Mouse (Mus musculus) liver, adult (tissue): ENCODE data around the gene Ciao1.

Experiments used
- GATA4 ChIP-seq: IDR thresholded peaks from 2 replicates; pipeline ENCODE4 v1.6.1; 2014; ENCODE audit warnings: mild to moderate bottlenecking, low read length; ENCODE audit not compliant: insufficient replicate concordance

Gene Ciao1

DNA sequence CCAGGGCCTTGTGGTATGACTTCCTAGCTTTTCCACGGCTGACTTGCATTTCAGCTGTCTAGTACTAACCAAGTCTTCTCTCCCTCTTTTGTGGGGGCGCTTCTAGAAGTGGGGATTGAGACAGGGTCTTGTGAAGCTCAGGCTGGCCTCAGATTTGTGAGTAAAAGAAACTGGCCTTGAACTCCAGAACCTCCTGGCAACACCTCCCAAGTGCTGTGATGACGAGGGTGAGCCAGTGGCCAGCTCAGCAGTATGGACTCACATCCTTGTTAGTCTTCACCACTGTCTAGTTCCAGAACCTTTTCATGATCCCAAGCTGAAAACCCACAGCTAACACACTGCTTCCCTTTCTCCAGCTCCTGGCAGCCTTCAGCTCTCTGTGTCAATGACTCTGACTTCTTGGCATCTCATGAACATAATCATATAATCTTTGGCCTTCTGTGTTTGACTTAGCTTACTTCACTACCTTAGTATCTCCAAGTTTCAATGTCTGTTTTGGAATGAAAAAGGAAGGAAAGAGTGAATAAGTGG is 7.1 kb upstream of the Ciao1 start:
- no peak for TF ChIP-seq GATA4

DNA sequence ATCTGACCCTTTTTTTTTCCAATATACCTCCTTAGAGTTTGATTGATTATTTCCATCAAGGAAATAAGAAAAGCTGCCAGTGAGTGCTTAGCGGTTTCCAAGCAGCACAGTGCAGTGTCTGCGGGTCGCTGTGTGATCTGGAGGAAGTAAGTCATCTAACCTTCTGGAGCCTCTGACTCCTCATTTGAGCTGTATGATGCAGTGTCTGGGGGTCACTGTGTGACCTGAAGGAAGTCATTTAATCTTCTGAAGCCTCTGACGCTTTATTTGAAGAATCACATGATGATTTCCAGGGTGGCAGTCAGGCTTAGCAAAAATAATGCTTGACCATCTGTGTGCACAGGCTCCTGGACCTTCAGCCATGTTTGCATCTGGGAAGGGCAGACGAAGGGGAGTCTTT is 5.2 kb upstream of the Ciao1 start:
- no peak for TF ChIP-seq GATA4

DNA sequence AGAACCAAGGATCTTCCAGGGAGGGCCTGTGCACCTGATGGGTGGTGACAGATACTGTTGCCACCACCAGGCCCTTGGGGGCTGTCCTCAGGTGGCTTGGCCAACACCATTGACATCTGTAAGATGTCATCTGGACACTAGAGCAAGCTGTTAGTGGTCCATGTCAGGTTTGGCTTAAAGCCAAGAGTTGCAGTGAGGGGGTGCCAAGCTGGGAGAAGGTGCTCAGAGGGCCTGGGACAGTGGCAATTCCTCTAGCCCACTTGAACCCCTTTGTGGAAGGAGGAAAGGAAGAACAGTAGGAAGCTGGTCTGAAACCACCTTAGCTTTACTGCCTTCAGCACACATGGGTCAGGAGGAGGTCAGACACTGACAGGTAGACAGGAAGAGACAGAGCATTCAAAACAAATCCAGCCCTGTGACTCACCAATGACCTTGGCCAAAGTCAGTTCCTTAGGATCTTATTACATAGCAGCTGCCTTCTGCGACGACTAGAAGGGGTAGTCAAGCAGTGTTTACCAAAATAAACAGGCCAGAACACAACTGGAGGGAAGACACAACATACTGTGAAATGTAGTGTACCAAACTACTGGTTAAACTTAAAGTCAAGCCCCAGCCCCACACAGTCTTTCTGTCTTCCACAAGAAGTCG is 4.4 kb upstream of the Ciao1 start:
- no peak for TF ChIP-seq GATA4

DNA sequence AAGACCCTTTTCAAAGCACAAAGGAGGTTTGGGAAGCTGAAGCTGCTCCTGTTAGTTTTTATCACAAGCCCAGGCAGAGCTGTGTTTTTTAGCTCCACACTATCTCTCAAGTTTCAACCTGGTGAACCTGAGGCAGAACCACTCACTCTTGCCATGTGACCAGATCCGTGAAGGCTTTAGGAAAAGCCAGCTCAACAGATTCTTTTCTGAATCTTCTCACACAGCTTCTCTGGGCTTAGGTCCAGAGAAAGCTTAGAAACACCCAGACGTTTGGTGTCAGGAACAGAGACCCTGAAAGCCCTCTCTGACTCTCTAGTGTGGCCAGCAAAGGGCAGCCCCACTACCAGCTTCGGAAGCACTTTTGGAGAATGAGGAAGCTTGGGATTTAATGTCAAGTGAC is 3.8 kb upstream of the Ciao1 start:
- no peak for TF ChIP-seq GATA4

DNA sequence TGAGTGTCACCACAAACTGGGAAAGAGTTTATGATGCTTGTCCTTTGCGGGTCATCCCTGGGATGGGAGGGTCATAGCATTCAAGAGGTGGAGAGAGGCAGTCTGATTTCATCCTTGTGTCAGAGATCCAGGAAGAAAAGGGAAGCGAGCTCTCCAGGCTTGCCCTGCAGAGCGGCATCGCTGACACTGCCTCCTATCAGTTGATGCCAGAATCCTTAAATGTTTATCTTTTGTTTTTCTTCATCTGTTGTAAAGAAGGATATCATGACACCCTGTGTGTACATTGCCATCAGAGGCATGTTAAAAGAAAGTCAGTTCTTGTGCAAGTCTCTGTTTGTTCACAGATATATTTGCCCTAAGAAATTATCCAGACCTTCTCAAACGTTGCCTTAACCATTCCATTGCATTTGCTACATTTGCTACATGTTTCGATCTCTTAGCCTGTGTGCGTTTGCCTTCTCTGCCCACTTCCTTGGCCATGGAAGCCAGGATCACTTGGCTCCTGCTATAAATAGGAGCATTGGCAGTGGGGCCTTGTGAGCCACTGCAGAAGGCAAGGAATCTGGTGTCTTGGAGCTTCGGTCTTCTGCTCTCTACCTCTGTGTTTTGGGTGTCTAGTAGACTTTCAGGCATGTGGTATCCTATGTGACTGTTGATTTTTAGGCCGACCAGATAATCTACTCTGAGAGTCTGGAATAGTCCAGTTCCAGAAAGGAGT is 2.8 kb upstream of the Ciao1 start:
- TF ChIP-seq GATA4: no peak

DNA sequence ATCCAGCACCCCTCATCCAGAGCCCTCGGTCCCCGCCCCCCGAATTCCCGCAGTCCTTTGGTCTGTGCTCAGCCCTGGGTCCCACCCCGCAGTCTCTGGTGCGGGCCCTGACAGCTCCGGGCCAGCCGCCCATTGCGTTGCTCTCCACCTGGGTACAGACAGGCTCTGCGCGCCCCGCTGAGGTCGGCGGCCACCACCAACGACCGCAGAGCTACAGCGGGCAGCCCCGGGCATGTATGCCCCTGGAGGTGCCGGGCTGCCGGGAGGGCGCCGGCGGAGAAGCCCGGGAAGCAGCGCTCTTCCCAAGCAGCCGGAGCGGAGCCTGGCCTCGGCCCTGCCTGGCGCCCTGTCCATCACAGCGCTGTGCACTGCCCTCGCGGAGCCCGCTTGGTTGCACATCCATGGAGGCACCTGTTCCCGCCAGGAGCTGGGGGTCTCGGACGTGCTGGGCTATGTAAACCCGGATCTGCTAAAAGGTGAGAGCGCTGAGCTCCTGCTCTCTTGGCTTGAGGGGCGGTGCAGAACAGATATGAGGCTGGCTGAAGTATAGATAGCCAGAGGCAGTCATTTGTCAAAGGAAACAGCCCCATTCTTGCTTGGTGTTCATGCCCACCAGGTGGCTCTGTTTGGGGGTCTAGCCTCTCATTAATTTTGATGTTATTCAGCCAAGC is 853 bp upstream of the Ciao1 start:
- no peak for TF ChIP-seq GATA4

DNA sequence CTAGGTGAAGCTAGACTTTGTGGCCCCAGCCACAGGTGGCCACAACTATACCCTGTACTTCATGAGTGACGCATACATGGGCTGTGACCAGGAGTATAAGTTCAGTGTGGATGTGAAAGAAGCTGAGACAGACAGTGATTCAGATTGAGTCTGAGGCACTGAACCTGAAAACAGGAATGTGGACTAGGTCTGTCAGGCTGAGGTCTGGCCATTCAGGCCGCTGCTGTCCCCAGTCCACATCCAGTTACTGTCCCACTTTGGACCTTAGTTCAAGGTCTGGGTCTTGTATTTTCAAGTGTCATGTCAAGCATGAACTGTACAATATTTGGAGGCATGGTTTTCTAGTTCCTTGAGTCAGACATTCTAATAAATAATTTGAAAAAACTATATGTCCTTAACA is 7.6 kb downstream of the Ciao1 start:
- no peak for TF ChIP-seq GATA4

DNA sequence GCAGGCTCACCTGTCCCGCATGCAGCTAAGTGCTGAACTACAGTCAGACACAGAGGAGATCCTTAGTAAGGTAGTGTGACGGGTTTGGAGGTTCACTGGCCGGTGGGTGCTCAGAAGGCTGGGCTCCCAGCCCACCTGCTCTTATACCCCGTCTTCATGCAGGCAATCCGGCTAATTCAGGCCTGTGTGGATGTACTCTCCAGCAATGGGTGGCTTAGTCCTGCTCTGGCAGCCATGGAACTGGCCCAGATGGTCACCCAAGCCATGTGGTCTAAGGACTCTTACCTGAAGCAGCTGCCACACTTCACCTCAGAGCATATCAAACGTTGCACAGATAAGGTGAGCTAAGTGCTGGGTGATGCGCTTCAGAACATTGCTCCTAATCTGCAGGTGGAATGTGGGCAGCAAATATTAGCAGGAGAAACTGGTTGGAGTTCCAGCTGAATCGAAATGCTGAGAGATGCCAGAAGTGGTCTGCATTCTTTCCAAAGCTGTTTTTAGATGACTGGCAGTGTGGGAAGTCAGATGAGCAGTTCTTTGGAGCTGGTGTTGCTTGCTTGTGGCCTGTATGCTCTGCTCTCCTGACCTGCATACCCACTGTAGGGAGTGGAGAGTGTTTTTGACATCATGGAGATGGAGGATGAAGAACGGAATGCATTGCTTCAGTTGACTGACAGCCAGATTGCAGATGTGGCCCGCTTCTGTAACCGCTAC is 9.6 kb downstream of the Ciao1 start:
- no peak for TF ChIP-seq GATA4

DNA sequence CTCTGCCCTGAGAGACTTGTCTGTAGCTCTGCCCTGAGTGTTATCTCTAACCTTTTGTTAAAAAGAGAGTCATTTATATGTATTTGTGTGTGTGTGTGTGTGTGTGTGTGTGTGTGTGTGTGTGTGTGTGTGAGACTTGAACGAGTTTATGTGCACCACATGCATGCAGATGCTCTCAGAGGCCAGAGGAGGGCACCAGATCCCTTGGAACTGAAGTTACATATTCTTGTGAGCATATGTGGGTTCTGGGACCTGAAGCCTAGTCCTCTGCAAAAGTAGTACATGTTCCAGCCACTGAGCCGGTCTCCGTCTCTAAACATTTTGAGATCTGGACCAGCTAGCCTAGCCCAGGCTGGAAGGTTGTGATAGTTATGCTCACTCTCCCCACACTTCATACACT is 22.4 kb downstream of the Ciao1 start:
- no peak for TF ChIP-seq GATA4

DNA sequence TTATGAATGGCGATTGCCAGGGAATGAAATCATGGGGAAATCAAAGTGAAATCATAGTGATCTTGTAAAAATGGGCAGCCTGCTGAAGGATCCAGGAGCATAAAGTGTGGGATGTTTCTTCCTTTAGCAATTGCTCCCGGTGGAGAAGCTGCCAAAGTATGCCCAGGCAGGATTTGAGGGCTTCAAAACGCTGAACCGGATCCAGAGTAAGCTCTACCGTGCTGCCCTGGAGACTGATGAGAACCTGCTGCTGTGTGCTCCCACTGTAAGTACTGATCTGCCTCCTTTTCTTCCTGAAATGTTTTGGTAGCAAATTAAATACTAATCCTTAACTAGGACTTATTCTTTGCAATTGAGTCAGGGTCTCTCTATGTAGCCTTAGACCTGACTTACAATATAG is 29.9 kb downstream of the Ciao1 start:
- no peak for TF ChIP-seq GATA4

DNA sequence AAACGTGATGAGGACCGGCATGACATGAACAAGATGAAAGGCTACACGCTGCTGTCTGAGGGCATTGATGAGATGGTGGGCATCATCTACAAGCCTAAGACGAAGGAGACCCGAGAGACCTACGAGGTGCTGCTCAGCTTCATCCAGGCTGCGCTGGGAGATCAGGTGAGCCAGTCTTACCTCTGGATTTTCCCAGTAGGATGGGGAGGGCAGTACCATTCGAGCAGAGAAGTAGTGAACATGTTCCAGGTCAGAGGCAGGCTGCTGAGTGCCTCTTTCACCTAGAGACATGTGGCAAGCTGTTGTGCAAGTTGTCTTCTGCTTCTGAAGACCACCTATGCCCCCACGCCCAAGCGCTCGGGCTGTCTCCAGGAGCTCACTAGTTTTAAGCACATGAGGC is 36.9 kb downstream of the Ciao1 start:
- no peak for TF ChIP-seq GATA4

DNA sequence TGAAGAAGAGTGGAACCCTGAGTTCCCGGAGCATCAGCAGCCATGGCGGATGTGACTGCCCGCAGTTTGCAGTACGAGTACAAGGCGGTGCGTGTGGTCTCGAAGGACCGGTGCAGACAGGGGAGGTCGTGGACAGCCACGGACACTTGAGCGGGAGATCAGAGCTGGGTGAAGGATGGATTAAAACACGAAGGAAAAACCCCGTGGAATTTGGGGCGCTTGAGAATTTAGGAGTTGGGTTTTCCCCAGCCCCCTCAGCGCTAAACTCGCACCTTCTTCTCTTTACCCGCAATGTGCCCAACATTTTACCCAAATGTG is 39.2 kb downstream of the Ciao1 start:
- TF ChIP-seq GATA4: no peak

DNA sequence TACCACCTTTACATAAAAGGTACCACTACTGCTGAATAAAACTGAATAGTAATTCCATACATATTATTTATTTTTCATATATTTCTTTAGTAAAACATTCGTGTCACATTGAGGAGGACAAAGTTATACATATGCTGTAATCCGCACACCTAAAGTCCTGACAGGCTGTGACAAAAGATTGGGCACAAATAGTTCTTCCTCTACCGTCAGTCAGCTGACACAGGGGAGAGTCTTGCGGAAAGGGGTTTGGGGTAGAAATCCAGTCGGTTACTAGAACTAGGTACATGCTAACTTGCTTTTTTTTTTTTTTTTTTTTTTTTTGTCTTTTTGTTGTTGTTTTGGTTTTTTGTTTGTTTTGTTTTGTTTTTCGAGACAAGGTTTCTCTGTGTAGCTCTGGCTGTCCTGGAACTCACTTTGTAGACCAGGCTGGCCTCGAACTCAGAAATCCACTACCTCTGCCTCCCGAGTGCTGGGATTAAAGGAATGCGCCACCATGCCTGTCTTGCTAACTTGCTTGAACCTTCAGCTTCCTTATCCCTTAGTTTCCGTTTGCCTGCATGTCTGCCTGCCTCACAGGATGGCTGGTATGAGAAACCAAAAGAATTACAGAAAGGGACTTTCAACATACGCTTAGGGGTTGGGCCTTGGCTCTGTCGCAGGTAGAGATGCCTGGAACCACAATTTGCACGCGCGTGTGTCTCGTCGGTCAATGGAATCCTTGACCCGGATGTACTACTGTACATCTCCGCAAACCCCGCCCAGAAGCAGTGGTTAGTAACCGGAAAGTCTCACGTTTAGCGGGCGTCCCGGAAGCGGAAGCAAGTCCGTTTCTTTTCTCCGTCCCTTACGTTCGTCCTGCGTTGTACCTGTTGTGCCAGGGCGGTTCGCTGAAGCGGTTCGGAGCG is 39.8 kb downstream of the Ciao1 start, which contains the start of the genes 1810024B03Rik and Snrnp200:
Gene 1810024B03Rik (minus strand): TSS at position 734 of the 905 bp plus-strand sequence.
Gene Snrnp200 (plus strand): TSS at position 840 of the 905 bp plus-strand sequence.
- no peak for TF ChIP-seq GATA4

DNA sequence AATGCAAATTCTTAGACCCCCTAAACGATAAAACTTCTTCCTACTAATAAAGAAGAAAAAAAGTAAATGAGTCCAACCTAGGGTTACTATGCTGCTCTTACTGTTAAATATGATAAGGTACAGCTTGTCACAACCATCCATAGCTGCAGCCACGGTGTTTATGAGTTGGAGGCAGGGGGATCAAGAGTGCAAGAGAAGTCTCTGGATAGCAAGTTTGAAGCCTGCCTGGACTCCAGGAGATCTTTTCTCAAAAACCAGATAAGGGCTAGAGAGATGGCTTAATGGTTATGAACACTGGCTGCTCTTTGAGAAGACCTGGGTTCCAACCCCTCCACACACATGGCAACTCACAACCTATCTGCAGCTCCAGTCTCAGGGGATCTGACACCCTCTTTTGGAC is 40.7 kb downstream of the Ciao1 start:
- TF ChIP-seq GATA4: no peak
